Mouse (Mus musculus) embryonic fibroblast, embryonic 13.5 days (primary cell): ENCODE measurements around the gene Tmem143.

ENCODE experiments used
- CTCF ChIP-seq: IDR thresholded peaks from 2 replicates; pipeline ENCODE4 v1.5.1; 2011; ENCODE audit warnings: mild to moderate bottlenecking, control low read depth, low read length, moderate library complexity, borderline replicate concordance; ENCODE audit not compliant: insufficient read depth
- POLR2A ChIP-seq: IDR thresholded peaks from 2 replicates; pipeline ENCODE4 v1.6.1; 2011; ENCODE audit warnings: low read depth, mild to moderate bottlenecking, control low read depth, low read length, moderate library complexity

DNA sequence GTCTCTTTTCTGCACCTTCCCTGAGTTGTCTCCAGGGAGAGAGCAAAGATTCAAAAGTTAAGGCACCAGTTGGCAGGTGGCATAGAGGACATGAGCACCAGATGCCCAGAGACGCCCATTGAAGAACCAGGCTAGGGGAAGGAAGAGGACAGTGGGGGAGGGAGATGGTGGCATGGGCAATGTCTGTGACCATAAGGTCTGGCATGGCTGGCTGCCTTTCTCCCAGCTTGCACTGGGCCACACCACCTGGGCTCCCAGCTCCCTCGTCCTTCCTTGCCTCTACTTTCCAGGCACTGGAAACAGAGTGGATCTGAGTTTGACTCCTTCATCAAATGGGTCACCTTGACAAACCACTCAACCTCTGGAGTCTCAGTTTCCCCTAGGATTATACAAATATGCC, 4.1 kb upstream of the Tmem143 start:
- no peak for TF ChIP-seq POLR2A
- TF ChIP-seq CTCF = no peak
